ENCODE assay signal across 15 mouse cellular contexts in genomic region chr2:122163430-122164195, GRCm38 (mm10). TPM values are rescaled to one million over a fixed set of nuclear protein-coding genes. Genes with fewer than 3 reads are reported as not detected.
DNase-seq lines count a peak whose midpoint lies in the region; ATAC-seq and TF ChIP-seq lines count a peak whose summit lies in the region.
"Had no signal": no experiment of that assay in that cellular context is flagged by ENCODE, and none has a peak within 500 bp of the region (broad histone marks: within the 10 kb centered on the region; RNA-seq: fewer than 3 reads in every experiment).

No protein-coding gene starts in this region.

- H3K36me3 ChIP-seq in embryonic facial prominence, embryonic 15.5 days, result no peaks in the 10 kb centered on the region
- H3K36me3 ChIP-seq: heart, embryonic 15.5 days had no signal

- no peak overlapping the region for H3K4me2 ChIP-seq in embryonic facial prominence, embryonic 15.5 days (replicated peaks)
- H3K4me2 ChIP-seq: forebrain, embryonic 13.5 days; heart, embryonic 15.5 days had no signal

- 0 out of 2 replicates have a peak overlapping the region, but pooled peaks have one; percentile 7 for H3K27ac ChIP-seq in embryonic facial prominence, embryonic 15.5 days (replicated peaks)
- peak overlapping the region; percentile 20; the same call in 1 of the 2 replicates for H3K27ac ChIP-seq in olfactory bulb, adult 2 months (ENCODE audit: insufficient read depth, low read depth, low read length)
- H3K27ac ChIP-seq: forebrain, embryonic 13.5 days; heart, embryonic 15.5 days had no signal

- H3K27me3 ChIP-seq in embryonic facial prominence, embryonic 15.5 days, result no peaks in the 10 kb centered on the region
- H3K27me3 ChIP-seq: forebrain, embryonic 13.5 days; heart, embryonic 15.5 days had no signal

- H3K9me3 ChIP-seq in embryonic facial prominence, embryonic 15.5 days (replicated peaks), result no peaks in the 10 kb centered on the region
- H3K9me3 ChIP-seq: forebrain, embryonic 13.5 days; heart, embryonic 15.5 days had no signal

- 62% methylated on average over 13 of the region's 13 CpGs for WGBS in embryonic facial prominence, embryonic 15.5 days
- 55% methylated on average over 13 of the region's 13 CpGs for WGBS in olfactory bulb, adult 2 months

- no peak for TF ChIP-seq POLR2A in olfactory bulb, adult 2 months (IDR thresholded peaks at IDR 0.05; ENCODE audit: insufficient read depth, low read depth, low read length)

- peaks cover 9% of the 10 kb centered on the region; the same call in 1 of the 2 replicates for H3K4me1 ChIP-seq in embryonic facial prominence, embryonic 15.5 days
- peaks cover 10% of the 10 kb centered on the region for H3K4me1 ChIP-seq in olfactory bulb, adult 2 months (ENCODE audit: control insufficient read depth, insufficient read depth, low read length)
- H3K4me1 ChIP-seq: forebrain, embryonic 13.5 days had no signal

- peak; percentile 85 for DNase-seq in heart, adult 11 months
- no peak for DNase-seq in heart, adult 9 months (ENCODE audit: low spot score in 2 of 2)
- peak; percentile 29 to 44 for DNase-seq in right cerebral cortex, adult 2 months (ENCODE audit: low spot score in 2 of 2)
- DNase-seq in right cerebral cortex, postnatal 4 days, result no peak
- DNase-seq in neural tube, embryonic 10.5 days (ENCODE audit: extremely low spot score, low spot score), result no peak
- DNase-seq: cerebellum, adult 9-11 months; kidney, adult 18-20 months; lung, postnatal 10 days had no signal

- no peak overlapping the region for H3K4me3 ChIP-seq in embryonic facial prominence, embryonic 15.5 days (replicated peaks)
- H3K4me3 ChIP-seq in olfactory bulb, adult 2 months (ENCODE audit: insufficient read depth, low read depth, low read length), result no peak overlapping the region
- H3K4me3 ChIP-seq: forebrain, embryonic 13.5 days; heart, embryonic 15.5 days had no signal

- no peak overlapping the region for H3K9ac ChIP-seq in embryonic facial prominence, embryonic 15.5 days
- H3K9ac ChIP-seq: forebrain, embryonic 13.5 days; heart, embryonic 15.5 days had no signal

- ATAC-seq in embryonic facial prominence, embryonic 15.5 days (ENCODE audit: insufficient number of reproducible peaks, low FRiP score, low TSS enrichment, low read depth), result no peak
- no peak for ATAC-seq in cerebellum, adult (ENCODE audit: insufficient number of reproducible peaks, low FRiP score, low TSS enrichment)
- ATAC-seq: forebrain, embryonic 13.5 days had no signal

- TF ChIP-seq CTCF in olfactory bulb, adult 2 months (IDR thresholded peaks at IDR 0.05; ENCODE audit: insufficient read depth, low read depth, low read length), result no peak

RNA-seq across cellular contexts. Expression of gene Trim69, which starts 3.1 kb away (rescaled TPM):
- polyA plus RNA-seq in embryonic facial prominence, embryonic 15.5 days (2015; fragmentation: Nextera tagmentation; extraction: Ambion mirVana), result 0.21 TPM in 1 of 2 replicates, not detected in the other
- not detected in 2 replicates for polyA plus RNA-seq in olfactory bulb, adult 2 months (2012; ENCODE audit: insufficient read depth, insufficient read length, low replicate concordance, missing spikeins)
- polyA plus RNA-seq: forebrain, embryonic 13.5 days; heart, embryonic 15.5 days; neural tube, embryonic 14.5 days had no signal

RNA-seq across cellular contexts. Expression of gene B2m, which starts 16.1 kb away (rescaled TPM):
- polyA plus RNA-seq in embryonic facial prominence, embryonic 15.5 days (2015; fragmentation: Nextera tagmentation; extraction: Ambion mirVana), result 329 and 337 TPM in 2 replicates
- 735 TPM in 1 of 2 replicates, not detected in the other for polyA plus RNA-seq in olfactory bulb, adult 2 months (2012; ENCODE audit: insufficient read depth, insufficient read length, low replicate concordance, missing spikeins)

RNA-seq across cellular contexts. Expression of gene Patl2, which starts 22.4 kb away (rescaled TPM):
- polyA plus RNA-seq in embryonic facial prominence, embryonic 15.5 days (2015; fragmentation: Nextera tagmentation; extraction: Ambion mirVana), result 0.08 TPM in 1 of 2 replicates, not detected in the other
- polyA plus RNA-seq in olfactory bulb, adult 2 months (2012; ENCODE audit: insufficient read depth, insufficient read length, low replicate concordance, missing spikeins), result not detected in 2 replicates
- polyA plus RNA-seq: forebrain, embryonic 13.5 days; stomach, embryonic 16.5 days had no signal

RNA-seq across cellular contexts. Expression of gene Terb2, which starts 22.5 kb away (rescaled TPM):
- not detected in 2 replicates for polyA plus RNA-seq in embryonic facial prominence, embryonic 15.5 days (2015; fragmentation: Nextera tagmentation; extraction: Ambion mirVana)
- not detected in 2 replicates for polyA plus RNA-seq in olfactory bulb, adult 2 months (2012; ENCODE audit: insufficient read depth, insufficient read length, low replicate concordance, missing spikeins)
- polyA plus RNA-seq: forebrain, embryonic 13.5 days; heart, embryonic 15.5 days; neural tube, embryonic 14.5 days; stomach, embryonic 16.5 days had no signal

RNA-seq across cellular contexts. Expression of gene Spg11, which starts 45.4 kb away (rescaled TPM):
- polyA plus RNA-seq in embryonic facial prominence, embryonic 15.5 days (2015; fragmentation: Nextera tagmentation; extraction: Ambion mirVana), result 7.6 TPM in 2 replicates
- 39.5 TPM in 1 of 2 replicates, not detected in the other for polyA plus RNA-seq in olfactory bulb, adult 2 months (2012; ENCODE audit: insufficient read depth, insufficient read length, low replicate concordance, missing spikeins)

Comparison
In these comparisons a context has a peak if more than half of its experiments do, and no peak if none do; other contexts are left out.
1. DNase-seq: peak in heart, adult 11 months (single experiment) and right cerebral cortex, adult 2 months (2 of 2); none in heart, adult 9 months (0 of 2), right cerebral cortex, postnatal 4 days (single experiment) and neural tube, embryonic 10.5 days (single experiment).